Mouse (Mus musculus) forebrain, postnatal 0 days (tissue): ENCODE measurements around the gene Ptpn13. TPM values are rescaled to one million over a fixed set of nuclear protein-coding genes. Genes with fewer than 3 reads are reported as not detected.

Experiments used
- ATAC-seq: fragments of 200-750 bp; cut with Nextera tagmentation; 2 replicates; pipeline ENCODE4 v1.8.0; 2017; ENCODE audit warnings: mild to moderate bottlenecking, moderate library complexity
- DNase-seq: peaks from one replicate; pipeline ENCODE4 v3.0.0-alpha.2; 2015
- H3K27ac ChIP-seq: fragments of 300-500 bp; sonication (generic); 2 replicates; pipeline ENCODE4 v1.5.1; 2014; ENCODE audit warnings: low read depth, mild to moderate bottlenecking, antibody characterized with exemption, low read length, moderate library complexity, mixed read lengths
- H3K27me3 ChIP-seq: fragments of 300-500 bp; sonication (generic); 2 replicates; pipeline ENCODE4 v1.6.1; 2014; ENCODE audit warnings: mild to moderate bottlenecking, low read length, mixed read lengths; ENCODE audit not compliant: insufficient read depth
- H3K36me3 ChIP-seq: fragments of 300-500 bp; sonication (generic); 2 replicates; pipeline ENCODE4 v1.6.1; 2014; ENCODE audit warnings: mild to moderate bottlenecking, moderate library complexity; ENCODE audit not compliant: insufficient read depth
- H3K4me1 ChIP-seq: fragments of 300-500 bp; sonication (generic); 2 replicates; pipeline ENCODE4 v1.6.1; 2014; ENCODE audit warnings: antibody characterized with exemption; ENCODE audit not compliant: insufficient read depth
- H3K4me2 ChIP-seq: fragments of 300-500 bp; sonication (generic); 2 replicates; pipeline ENCODE4 v1.6.1; 2014; ENCODE audit warnings: low read depth, mild to moderate bottlenecking, moderate library complexity
- H3K4me3 ChIP-seq: fragments of 300-500 bp; sonication (generic); 2 replicates; pipeline ENCODE4 v1.5.1; 2014; ENCODE audit warnings: low read depth, low read length, mixed read lengths
- H3K9ac ChIP-seq: fragments of 300-500 bp; sonication (generic); 2 replicates; pipeline ENCODE4 v1.6.1; 2014; ENCODE audit warnings: mild to moderate bottlenecking
- H3K9me3 ChIP-seq: fragments of 300-500 bp; sonication (generic); 2 replicates; pipeline ENCODE4 v1.6.1; 2016; ENCODE audit warnings: low read length
- CTCF ChIP-seq: sonication (generic); IDR thresholded peaks from 2 replicates; pipeline ENCODE4 v1.5.1; 2016; ENCODE audit warnings: antibody characterized with exemption, control low read depth, low read depth
- WGBS: fragments of 180-500 bp; shearing (Covaris S2); extraction: QIAGEN DNeasy Blood & Tissue Kit; methylation state at CpG from one replicate; pipeline ENCODE4 v1.1.7; 2014; 5-methylcytosine and 5-hydroxymethylcytosine counted together
- polyA plus RNA-seq: library from polyadenylated mRNA; unstranded; fragments of >200 nt; fragmentation: Nextera tagmentation; extraction: Ambion mirVana; gene quantifications from 2 replicates; pipeline ENCODE4 v1.2.1, GENCODE M21; 2015
- total RNA-seq: library from RNA; depleted of rRNA; stranded (reverse); fragments of >200 nt; gene quantifications from 2 replicates; pipeline ENCODE4 v1.2.3, GENCODE M21; 2014; rRNA removed

Ptpn13 gene
- total and polyA plus RNA-seq, 2 experiments from 2014 or later: 1.8 to 16.2 TPM

GRCm38 (mm10) chr5:103629854-103630580, 205.0 kb downstream of the Ptpn13 start:
- DNase-seq (no peak), ATAC-seq (no peak)
- H3K4me2 ChIP-seq: no peak overlapping the region
- no peaks in the 10 kb centered on the region for H3K36me3 ChIP-seq
- WGBS: 68% methylated on average over 9 of the region's 9 CpGs
- H3K4me1 ChIP-seq: peaks cover 6% of the 10 kb centered on the region; the same call in 1 of the 2 replicates
- H3K9ac ChIP-seq: no peak overlapping the region
- H3K9me3 ChIP-seq: no peaks in the 10 kb centered on the region
- H3K27me3 ChIP-seq: no peaks in the 10 kb centered on the region
- H3K4me3 ChIP-seq: no peak overlapping the region
- H3K27ac ChIP-seq: no peak overlapping the region
- TF ChIP-seq CTCF: no peak

- Histone ChIP-seq H3K4me1 (no peaks in the 10 kb centered on the region), H3K4me3 (no peak overlapping the region), H3K9ac (no peak overlapping the region), H3K4me2 (no peak overlapping the region), H3K27ac (no peak overlapping the region), H3K36me3 (no peaks in the 10 kb centered on the region), H3K27me3 (no peaks in the 10 kb centered on the region), H3K9me3 (no peaks in the 10 kb centered on the region)
- no peak for TF ChIP-seq CTCF
- DNase-seq (no peak), ATAC-seq (no peak)
- WGBS: 91% methylated on average over 2 of the region's 2 CpGs
These were observed 212.2 kb downstream of the Ptpn13 start for GRCm38 (mm10) chr5:103637162-103637561.

- TF ChIP-seq CTCF: no peak
- Histone ChIP-seq H3K36me3 (no peaks in the 10 kb centered on the region), H3K4me2 (no peak overlapping the region), H3K27me3 (no peaks in the 10 kb centered on the region), H3K9ac (no peak overlapping the region), H3K4me3 (no peak overlapping the region), H3K4me1 (no peaks in the 10 kb centered on the region), H3K27ac (no peak overlapping the region), H3K9me3 (no peaks in the 10 kb centered on the region)
- DNase-seq: no peak
- no peak for ATAC-seq
- 94% methylated on average over 1 of the region's 1 CpGs for WGBS
These were observed 219.2 kb downstream of the Ptpn13 start for GRCm38 (mm10) chr5:103644167-103644566.

GRCm38 (mm10) chr5:103647320-103647719, 222.3 kb downstream of the Ptpn13 start:
- no peak for ATAC-seq
- no peaks in the 10 kb centered on the region for H3K36me3 ChIP-seq
- 80% methylated on average over 3 of the region's 3 CpGs for WGBS

More at GRCm38 (mm10) chr5:103647320-103647719, 222.3 kb downstream of the Ptpn13 start:
- no peak for DNase-seq
- no peak overlapping the region for H3K4me2 ChIP-seq
- TF ChIP-seq CTCF: no peak
- H3K27me3 ChIP-seq: no peaks in the 10 kb centered on the region
- H3K4me1 ChIP-seq: no peaks in the 10 kb centered on the region
- no peak overlapping the region for H3K9ac ChIP-seq
- no peaks in the 10 kb centered on the region for H3K9me3 ChIP-seq
- no peak overlapping the region for H3K27ac ChIP-seq
- H3K4me3 ChIP-seq: no peak overlapping the region

Other genes with a start within 250 kb of the Ptpn13 start
- gene Mapk10, start 213.9 kb upstream of the Ptpn13 start, total RNA-seq: 36.2 and 41.5 TPM in 2 replicates
- 74.6 and 89.2 TPM in 2 replicates for gene Mapk10, start 213.9 kb upstream of the Ptpn13 start, polyA plus RNA-seq
- gene Slc10a6, start 204.2 kb downstream of the Ptpn13 start, total RNA-seq: 0.08 and 0.76 TPM in 2 replicates
- gene Slc10a6, start 204.2 kb downstream of the Ptpn13 start, polyA plus RNA-seq: 0.07 and 0.09 TPM in 2 replicates
- gene 1700016H13Rik, start 230.8 kb downstream of the Ptpn13 start, total RNA-seq: 0.33 and 1.0 TPM in 2 replicates
- gene 1700016H13Rik, start 230.8 kb downstream of the Ptpn13 start, polyA plus RNA-seq: 0.24 and 0.38 TPM in 2 replicates